Mouse (Mus musculus) ES-E14 (cell line): Measurements from ENCODE around the gene Dtnbp1. TPM values are rescaled to one million over a fixed set of nuclear protein-coding genes. Genes with fewer than 3 reads are reported as not detected.

Experiments
- DNase-seq: peaks from one replicate; pipeline ENCODE4 v3.0.0-alpha.2; 2013; ENCODE audit warnings: low read depth, low spot score
- H3K27ac ChIP-seq: 2 replicates; pipeline ENCODE4 v1.5.1; 2012; ENCODE audit warnings: low read depth, mild to moderate bottlenecking, low read length, moderate library complexity, mixed read lengths; ENCODE audit not compliant: poor library complexity, insufficient read depth, severe bottlenecking
- H3K36me3 ChIP-seq: 2 replicates; pipeline ENCODE4 v1.6.1; 2012; ENCODE audit warnings: mild to moderate bottlenecking, low read length, moderate library complexity, mixed read lengths; ENCODE audit not compliant: control insufficient read depth, poor library complexity, insufficient read depth, severe bottlenecking
- H3K4me1 ChIP-seq, 2 experiments: fragments of 150-350 bp in 1 of 2; sonication (generic) in 1 of 2; 2 replicates each; pipeline ENCODE4 v1.6.1; 2012; ENCODE audit warnings: low read length in 2 of 2, mild to moderate bottlenecking in 1 of 2, mixed read lengths in 1 of 2; ENCODE audit not compliant: control insufficient read depth in 2 of 2, insufficient read depth in 2 of 2, poor library complexity in 1 of 2
- H3K4me3 ChIP-seq, 2 experiments: fragments of 150-350 bp in 1 of 2; sonication (generic) in 1 of 2; 2 replicates each; pipeline ENCODE4 v1.5.1; 2012; ENCODE audit warnings: low read length in 2 of 2, low read depth in 1 of 2, mild to moderate bottlenecking in 1 of 2, mixed read lengths in 1 of 2; ENCODE audit not compliant: insufficient read depth in 1 of 2, poor library complexity in 1 of 2, severe bottlenecking in 1 of 2
- H3K9ac ChIP-seq: 2 replicates; pipeline ENCODE4 v1.6.1; 2012; ENCODE audit warnings: low read depth, mild to moderate bottlenecking, low read length, mixed read lengths; ENCODE audit not compliant: poor library complexity, insufficient read depth, severe bottlenecking
- H3K9me3 ChIP-seq: fragments of 150-350 bp; sonication (generic); 2 replicates; pipeline ENCODE4 v1.6.1; 2012; ENCODE audit warnings: low read depth, mild to moderate bottlenecking, low read length; ENCODE audit not compliant: control insufficient read depth, insufficient read depth
- CHD2 ChIP-seq: IDR thresholded peaks from 2 replicates; pipeline ENCODE4 v1.6.1; 2014; ENCODE audit warnings: mild to moderate bottlenecking, low read depth, low read length, inconsistent platforms
- HCFC1 ChIP-seq: IDR thresholded peaks from 2 replicates; pipeline ENCODE4 v1.6.1; 2012; ENCODE audit warnings: low read length, inconsistent platforms, borderline replicate concordance; ENCODE audit not compliant: insufficient read depth
- MAFK ChIP-seq: IDR thresholded peaks from 2 replicates; pipeline ENCODE4 v1.6.1; 2014; ENCODE audit warnings: mild to moderate bottlenecking, low read depth, low read length, inconsistent platforms; ENCODE audit not compliant: insufficient read depth
- ZC3H11A ChIP-seq: IDR thresholded peaks from 2 replicates; pipeline ENCODE4 v1.6.1; 2012; ENCODE audit warnings: low read depth, mild to moderate bottlenecking, inconsistent platforms, low read length, borderline replicate concordance
- ZNF384 ChIP-seq: IDR thresholded peaks from 2 replicates; pipeline ENCODE4 v1.6.1; 2012; ENCODE audit warnings: low read depth, low read length, inconsistent platforms
- in situ Hi-C, 2 experiments: fragments of 600-800 bp; cut with MboI; formaldehyde crosslinking; loops; one replicate each; pipeline ENCODE4 v1.15.1; 2025; ENCODE audit warnings: low sequenced_read_pairs in 2 of 2, inconsistent platforms in 1 of 2; ENCODE audit not compliant: unreplicated experiment in 2 of 2
- total RNA-seq: library from RNA; depleted of rRNA; stranded (reverse); fragments of 300-350 nt; gene quantifications from 2 replicates; pipeline ENCODE4 v1.2.3, GENCODE M21; 2012

Gene Dtnbp1
- total RNA-seq, 1 experiment = 15.8 TPM

DNA sequence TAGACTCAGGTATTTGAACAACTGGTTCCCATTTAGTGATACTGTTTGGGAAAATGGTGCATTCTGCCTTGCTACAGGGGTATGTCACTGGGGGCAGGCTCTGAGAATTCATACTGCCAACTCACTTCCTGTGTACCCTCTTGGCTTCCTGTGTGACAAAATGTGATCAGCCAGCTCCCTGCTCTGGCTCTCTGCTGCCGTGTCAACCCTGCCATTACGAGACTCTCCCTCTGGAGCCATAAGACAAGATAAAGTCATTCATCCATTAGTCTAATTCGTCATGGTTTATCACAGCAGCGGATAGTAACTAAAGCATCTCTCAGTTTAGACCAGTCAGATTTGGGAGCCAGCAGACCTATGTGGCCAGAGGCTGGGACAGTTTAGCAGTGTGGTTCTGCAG, 38.2 kb upstream of the Dtnbp1 start:
- H3K36me3 ChIP-seq = no peaks in the 10 kb centered on the region
- TF ChIP-seq MAFK = no peak
- TF ChIP-seq ZNF384 = no peak
- TF ChIP-seq HCFC1 = no peak
- TF ChIP-seq CHD2 = no peak
- TF ChIP-seq ZC3H11A = no peak
- H3K4me1 ChIP-seq = no peaks in the 10 kb centered on the region
- H3K27ac ChIP-seq = no peak overlapping the region
- H3K9me3 ChIP-seq = no peaks in the 10 kb centered on the region
- H3K9ac ChIP-seq = no peak overlapping the region
- no peak overlapping the region for H3K4me3 ChIP-seq
- in situ Hi-C loops = no loop called here
- no peak for DNase-seq

DNA sequence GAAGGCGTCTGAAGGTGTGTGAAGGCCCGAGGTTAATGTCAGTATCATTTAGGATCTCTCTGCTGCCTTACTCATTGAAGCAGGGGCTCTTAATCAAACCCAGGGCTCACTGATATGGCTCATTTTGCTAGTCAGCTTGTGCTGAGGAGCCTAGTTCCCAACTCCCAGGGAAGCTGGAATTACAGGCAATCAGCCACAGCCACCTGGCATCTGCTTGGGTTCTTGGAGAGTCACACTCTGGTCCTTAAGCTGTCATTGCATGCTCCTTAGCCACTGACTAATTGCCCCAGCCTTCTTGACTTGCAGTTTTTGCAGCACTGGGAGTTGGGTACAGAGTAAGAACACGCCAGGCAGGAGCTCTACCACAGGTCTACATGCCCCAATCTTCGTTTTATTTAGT, 34.5 kb upstream of the Dtnbp1 start:
- in situ Hi-C loops = no loop called here
- TF ChIP-seq HCFC1 = no peak
- no peak for TF ChIP-seq MAFK
- no peak for TF ChIP-seq CHD2
- no peak for TF ChIP-seq ZC3H11A
- no peak for TF ChIP-seq ZNF384
- no peak for DNase-seq
- Histone ChIP-seq H3K27ac (no peak overlapping the region), H3K4me3 (no peak overlapping the region), H3K4me1 (no peaks in the 10 kb centered on the region), H3K9me3 (no peaks in the 10 kb centered on the region), H3K9ac (no peak overlapping the region), H3K36me3 (no peaks in the 10 kb centered on the region)

GRCm38 (mm10) chr13:45034759-45035158, 32.8 kb upstream of the Dtnbp1 start:
- no peaks in the 10 kb centered on the region for H3K9me3 ChIP-seq
- no peak overlapping the region for H3K27ac ChIP-seq
- in situ Hi-C loops = loop anchor here (5.0 kb wide), 1 partner anchor 443 kb away; no protein-coding TSS in a partner anchor
- H3K4me1 ChIP-seq = no peaks in the 10 kb centered on the region
- H3K4me3 ChIP-seq = no peak overlapping the region
- no peak overlapping the region for H3K9ac ChIP-seq
- H3K36me3 ChIP-seq = no peaks in the 10 kb centered on the region
- TF ChIP-seq CHD2 = no peak
- TF ChIP-seq ZC3H11A = no peak
- no peak for TF ChIP-seq MAFK
- TF ChIP-seq ZNF384 = no peak
- TF ChIP-seq HCFC1 = no peak
- DNase-seq = no peak

DNA sequence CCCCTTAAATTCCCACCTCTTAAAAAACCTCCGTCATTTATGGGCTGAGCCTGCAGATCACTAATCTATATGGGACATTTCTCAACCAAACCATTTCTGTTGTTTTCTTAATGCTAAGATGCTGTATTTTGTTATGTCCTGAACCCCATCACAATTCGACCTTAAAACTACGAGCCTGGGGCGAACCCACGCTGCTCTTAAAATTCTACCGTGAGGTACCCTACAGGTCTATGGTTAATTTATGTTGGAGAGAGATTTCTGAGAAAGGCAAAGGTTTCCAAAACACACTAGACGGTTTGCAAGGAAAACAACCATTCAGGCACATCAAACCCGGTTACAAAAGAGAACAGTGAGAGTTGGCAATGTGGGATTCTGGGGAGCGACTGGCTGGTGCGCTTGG, 31.4 kb upstream of the Dtnbp1 start:
- no peak for DNase-seq
- TF ChIP-seq MAFK (no peak), ZC3H11A (no peak), HCFC1 (no peak), ZNF384 (no peak), CHD2 (no peak)
- Histone ChIP-seq H3K27ac (no peak overlapping the region), H3K9me3 (no peaks in the 10 kb centered on the region), H3K4me3 (no peak overlapping the region), H3K9ac (no peak overlapping the region), H3K4me1 (no peaks in the 10 kb centered on the region), H3K36me3 (no peaks in the 10 kb centered on the region)
- in situ Hi-C loops = loop anchor here (5.0 kb wide), 1 partner anchor 444 kb away; no protein-coding TSS in a partner anchor

DNA sequence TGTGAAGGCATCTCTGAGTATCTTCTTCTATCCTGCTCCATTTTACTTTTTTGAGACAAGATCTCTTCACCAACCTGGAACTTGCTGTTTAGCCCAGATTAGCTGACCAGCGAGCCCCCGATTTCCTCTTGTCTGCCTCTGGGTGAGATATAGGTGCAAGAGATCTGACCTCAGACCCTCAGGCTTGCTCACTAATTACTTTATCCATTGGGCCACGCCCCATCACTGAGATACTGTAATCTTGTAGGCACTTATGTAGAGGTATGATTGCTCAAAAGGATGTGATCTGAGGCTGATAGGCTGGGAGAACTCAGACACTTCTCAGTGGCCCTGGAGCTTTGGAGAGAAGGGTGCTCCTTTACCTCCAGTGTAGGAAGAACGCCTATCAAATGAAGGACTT, 30.5 kb upstream of the Dtnbp1 start:
- Histone ChIP-seq H3K4me1 (no peaks in the 10 kb centered on the region), H3K4me3 (no peak overlapping the region), H3K9me3 (no peaks in the 10 kb centered on the region), H3K36me3 (no peaks in the 10 kb centered on the region), H3K27ac (no peak overlapping the region), H3K9ac (no peak overlapping the region)
- no peak for DNase-seq
- in situ Hi-C loops = loop anchor here (5.0 kb wide), 1 partner anchor 445 kb away; no protein-coding TSS in a partner anchor
- TF ChIP-seq ZNF384 = no peak
- no peak for TF ChIP-seq ZC3H11A
- TF ChIP-seq MAFK = no peak
- TF ChIP-seq CHD2 = no peak
- no peak for TF ChIP-seq HCFC1
